Mouse (Mus musculus): ENCODE measurements around the gene Fen1. TPM values are rescaled to one million over a fixed set of nuclear protein-coding genes. Genes with fewer than 3 reads are reported as not detected.
A peak's percentile ranks its signal among the peaks of the same experiment; 100 is the strongest.

Gene Fen1
- total RNA-seq, 2 experiments from 2014 or later: 8.4 to 9.1 TPM

DNA sequence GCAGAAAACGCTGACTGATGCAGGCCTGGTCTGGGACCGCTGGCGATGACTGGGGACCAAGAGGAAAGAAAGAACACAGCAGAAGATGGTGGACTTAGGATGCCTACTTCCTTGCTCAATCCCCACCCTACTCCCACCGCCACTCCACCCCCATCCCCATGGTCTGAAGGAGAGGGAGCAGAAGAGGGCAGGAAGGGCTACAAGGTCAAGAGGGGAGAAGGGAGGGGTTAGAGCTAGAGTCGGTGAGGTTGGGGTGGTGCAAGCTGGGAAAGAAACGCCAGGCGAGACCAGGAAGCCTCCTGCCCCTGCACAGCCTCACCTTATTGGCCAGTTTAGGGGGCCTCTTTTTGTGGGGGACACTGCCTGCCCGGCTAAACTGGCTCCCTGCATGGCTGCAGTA, 12.1 kb upstream of the Fen1 start:
- DNase-seq: no peak

- no peak for DNase-seq
Measured at GRCm38 (mm10) chr19:10213796-10214471, 10.0 kb upstream of the Fen1 start.

DNA sequence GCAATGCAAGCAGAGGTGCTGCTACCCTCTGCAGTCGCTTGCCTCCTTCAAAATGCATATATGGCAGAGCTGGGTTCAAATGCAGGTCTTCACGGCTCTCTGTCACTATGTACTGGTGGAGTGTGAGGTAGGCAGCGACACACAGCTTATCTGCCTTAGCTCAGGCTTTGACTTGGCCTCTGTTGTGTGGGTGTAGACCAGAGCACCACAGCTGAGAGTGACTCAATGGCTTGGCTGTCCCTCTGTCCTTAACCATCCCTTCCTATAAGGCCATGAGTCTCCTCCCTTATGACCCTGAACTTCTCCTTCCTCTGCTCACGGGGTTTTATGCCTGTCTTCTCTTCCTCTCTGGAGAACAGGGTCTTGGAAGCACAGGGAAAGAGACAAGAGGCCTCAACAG, 6.9 kb upstream of the Fen1 start:
- DNase-seq: no peak

DNA sequence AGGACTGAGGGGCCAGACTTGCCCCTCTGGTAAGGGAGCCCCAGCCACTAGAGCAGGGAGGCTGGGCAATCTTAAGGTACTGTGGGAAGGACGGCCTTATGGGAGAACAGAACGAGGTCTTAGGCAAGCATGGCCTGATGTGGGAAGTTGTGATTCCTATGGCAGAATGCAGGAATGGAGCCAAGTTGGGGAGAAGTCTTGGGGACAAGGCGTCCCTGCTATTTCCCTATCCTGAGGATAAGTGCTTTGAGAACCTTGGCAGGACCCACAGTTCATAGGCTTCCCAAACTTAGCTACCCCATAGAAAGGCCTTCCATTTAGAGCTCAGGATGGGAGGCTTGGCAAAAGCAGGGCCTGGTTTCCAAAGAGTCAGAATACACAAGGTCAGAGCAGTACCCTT, 4.9 kb upstream of the Fen1 start:
- no peak for DNase-seq

GRCm38 (mm10) chr19:10205051-10205450, 1.1 kb upstream of the Fen1 start:
- no peak for DNase-seq

DNA sequence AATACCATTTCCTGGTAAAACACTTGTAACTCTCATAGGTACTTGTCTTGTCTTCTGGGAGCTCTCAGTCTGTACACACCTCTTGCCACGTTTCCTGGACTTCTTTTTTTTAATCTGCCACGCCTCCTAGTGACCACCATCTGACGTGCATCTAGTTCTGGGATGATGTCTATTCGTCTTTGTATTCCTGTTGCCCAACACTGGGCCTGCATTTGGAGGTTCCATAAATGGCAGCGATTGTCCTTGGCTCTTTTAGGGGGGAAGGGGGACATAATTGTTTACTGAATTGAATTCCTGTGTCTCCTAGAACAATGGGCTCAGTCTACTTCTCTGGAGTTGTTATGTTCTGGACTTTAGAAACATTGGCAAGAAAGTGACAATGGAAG, 640 bp upstream of the Fen1 start:
- no peak for DNase-seq

DNA sequence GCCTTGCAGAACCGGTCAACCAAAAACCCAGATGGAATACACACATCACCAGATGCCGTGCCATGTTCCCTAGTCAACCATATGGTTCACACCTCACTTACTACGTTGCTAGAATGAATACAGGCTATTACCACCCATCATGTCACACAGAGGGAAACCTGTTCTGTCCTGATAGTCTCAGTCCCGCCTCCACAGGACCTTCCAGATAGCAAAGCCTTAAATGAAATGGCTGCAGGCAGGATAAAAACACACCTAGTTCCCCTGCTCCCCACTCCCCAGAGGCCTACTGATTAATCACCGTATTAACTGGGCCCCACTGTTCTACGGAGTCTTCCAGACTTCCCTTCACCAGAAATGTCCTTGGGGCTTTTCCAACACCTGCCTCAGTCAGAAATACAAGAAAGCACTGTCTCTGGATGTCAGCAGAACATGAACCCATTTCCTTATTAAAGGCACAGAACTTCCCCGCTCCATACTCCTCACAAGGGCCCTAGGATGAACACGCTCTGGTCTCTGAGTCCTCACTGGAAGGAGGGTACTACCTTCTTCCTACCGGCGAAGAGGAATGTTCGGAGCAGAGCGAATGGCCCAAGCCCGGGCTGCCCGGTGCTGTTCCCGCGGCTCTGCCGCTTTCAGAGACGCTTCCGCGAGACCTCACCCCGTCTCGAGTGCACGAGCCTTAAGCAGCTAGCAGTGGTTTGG, 672 bp downstream of the Fen1 start:
- no peak for DNase-seq

DNA sequence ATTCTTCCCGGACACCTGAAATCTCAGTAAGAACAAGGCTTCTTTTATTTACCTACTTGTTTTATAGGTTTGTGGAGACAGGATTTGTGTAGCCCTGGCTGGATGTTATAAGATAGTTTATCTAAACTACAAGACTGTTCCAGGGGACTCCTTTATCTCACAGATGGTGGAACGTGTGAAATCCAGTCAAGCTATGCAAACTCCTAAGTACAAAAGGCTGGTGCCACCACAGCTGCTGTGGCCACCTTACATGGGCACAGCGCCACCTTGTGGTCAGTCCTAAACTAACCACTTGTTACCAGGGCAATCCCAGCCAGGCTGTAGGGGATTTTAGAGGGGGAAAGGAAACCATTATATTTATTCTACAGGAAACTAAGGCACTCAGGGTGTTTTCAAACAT, 5.2 kb downstream of the Fen1 start:
- DNase-seq: peak; percentile 88

DNA sequence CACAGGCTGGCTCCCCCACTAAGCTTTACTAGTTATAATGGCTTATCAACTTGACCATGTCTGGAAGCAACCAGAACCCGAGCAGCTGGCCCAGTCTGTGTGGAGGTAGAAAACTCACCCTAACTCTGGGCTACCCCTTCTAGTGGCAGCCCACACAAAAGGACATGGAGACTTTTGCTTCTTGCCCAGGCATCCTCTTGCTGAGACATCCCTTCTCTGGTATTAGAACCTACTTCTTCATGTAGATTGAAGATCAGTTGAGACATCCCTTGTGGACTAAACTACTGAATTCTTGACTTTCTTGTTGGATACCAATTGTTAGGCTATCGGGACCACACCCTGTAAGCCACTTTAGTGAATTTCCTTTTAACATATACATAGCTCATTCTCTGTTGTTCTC, 5.7 kb downstream of the Fen1 start:
- DNase-seq: no peak

- DNase-seq: no peak
Measured at GRCm38 (mm10) chr19:10197130-10197529, 6.8 kb downstream of the Fen1 start.

- no peak for DNase-seq
Measured at GRCm38 (mm10) chr19:10195252-10195651, 8.7 kb downstream of the Fen1 start.

- DNase-seq: no peak
Measured at GRCm38 (mm10) chr19:10194337-10194736, 9.6 kb downstream of the Fen1 start.

DNA sequence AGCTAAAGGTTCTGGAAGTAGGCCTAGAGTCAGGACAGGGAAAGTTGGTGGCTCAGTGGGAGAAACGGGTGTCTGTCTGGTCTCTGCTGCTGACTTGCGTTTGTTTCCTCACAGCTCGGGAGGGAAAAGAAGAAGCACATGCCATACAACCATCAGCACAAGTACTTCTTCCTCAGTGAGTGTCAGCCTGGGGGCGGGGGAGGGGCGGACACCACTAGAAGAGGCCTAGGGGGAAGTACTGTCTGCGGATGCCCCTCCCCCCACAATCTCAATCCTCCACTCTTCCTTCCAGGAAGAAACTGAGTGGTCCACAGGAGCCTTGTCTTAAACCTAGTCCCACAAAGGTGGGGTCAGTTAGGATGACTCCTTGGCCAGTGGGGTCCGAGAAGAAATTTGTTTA, 12.6 kb downstream of the Fen1 start:
- peak; percentile 41 for DNase-seq

DNA sequence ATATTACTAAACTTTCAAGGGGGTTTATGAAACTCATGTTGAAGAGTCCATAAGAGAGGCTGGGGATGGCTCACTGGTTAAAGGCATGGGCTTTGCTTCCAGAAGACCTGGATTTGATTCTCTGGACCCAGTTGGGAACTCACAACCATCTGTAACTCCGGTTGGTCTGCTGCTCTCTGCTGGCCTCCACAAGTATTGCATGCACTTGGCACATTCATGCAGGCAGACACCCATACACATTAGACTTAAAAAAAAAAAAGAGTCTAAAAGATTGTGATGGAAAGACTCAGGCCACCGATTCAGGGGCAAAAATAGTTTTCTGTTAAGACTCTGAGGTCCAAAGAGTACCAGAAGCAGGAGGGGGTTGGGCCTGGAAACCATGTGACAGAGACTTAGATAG, 13.2 kb downstream of the Fen1 start:
- DNase-seq: peak; percentile 72

DNA sequence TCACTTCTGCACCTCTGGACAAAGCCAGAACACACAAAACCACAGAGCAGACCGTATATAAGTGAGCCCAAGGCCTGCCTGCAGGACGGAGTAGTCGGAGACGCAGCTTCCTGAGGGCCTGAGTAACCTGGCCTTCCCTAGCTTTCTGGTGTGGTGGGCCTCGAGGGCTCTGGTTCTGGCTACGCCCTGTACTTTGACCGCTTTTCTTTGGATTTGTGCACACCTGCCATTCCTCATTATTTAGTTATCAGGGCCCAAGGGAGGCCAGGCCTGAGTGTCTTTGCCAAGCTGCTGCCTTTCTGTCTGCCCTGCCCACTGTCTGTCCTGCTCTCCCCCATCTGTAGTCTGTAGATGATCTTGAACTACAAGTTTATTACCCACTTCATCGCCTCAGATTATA, 14.0 kb downstream of the Fen1 start:
- DNase-seq: no peak

DNA sequence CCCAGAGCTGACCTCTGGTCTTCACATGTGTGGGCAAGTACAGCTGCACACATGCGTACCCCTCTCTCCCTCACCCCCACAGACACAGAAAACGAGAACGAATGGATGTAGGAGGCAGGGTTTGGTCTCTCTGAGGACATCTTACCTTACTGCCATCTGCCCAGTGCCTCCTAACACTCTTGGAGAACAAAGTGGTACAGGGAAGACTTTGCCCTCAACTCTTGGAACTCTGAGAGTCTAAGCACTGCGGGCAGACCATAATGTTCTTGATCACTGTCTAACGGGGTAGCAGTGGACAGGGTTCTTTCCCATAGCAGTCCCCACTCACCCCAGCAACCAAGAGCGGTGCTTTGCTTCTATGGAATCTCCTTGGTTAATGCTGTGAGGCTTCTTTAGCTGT, 14.9 kb downstream of the Fen1 start:
- DNase-seq: no peak

DNA sequence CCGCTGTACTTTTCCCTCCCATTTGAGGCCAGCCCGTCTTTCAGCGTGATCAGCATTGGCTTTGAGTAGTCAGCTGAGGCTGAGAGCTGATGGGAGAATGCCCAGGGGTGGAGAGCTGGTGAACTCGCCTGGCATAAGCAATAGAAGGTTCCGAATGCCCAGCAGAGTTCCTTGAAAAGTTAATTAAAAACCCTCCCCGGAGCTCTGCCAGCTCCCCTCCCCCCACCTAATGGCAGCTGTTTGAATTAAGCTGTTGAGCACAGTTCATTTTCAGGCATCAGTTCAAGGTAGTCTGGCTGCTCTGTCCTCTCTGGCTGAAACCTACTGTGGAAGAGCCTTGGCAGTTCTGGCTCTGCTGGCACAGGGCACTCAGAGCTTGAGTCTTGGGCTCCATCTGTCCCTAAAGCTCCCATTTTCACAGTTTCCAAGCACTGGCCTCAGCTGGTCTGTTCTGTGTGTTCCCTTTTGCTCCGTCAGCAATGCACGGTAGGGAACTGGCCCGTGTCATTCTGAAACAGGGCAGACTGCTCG, 15.6 kb downstream of the Fen1 start:
- DNase-seq: peak; percentile 61

DNA sequence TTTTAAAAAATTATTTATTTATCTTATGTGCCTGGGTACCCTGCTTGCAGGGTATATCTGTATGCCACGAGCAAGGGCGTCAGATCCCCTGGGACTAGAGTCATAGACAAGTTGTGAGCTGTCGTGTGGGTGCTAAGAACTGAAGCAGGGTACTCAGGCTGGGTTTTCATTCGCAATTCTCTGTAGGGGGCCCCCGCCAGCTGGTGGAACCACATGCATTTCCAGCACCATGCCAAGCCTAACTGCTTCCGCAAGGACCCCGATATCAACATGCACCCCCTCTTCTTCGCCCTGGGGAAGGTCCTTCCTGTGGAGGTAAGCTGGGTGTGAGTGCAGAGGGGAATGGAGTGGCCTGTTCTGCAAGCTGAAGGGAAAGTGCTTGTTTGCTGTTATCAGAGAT, 17.4 kb downstream of the Fen1 start:
- no peak for DNase-seq

- no peak for DNase-seq
Measured at GRCm38 (mm10) chr19:10185876-10186275, 18.1 kb downstream of the Fen1 start.

GRCm38 (mm10) chr19:10184096-10184495, 19.9 kb downstream of the Fen1 start:
- no peak for DNase-seq

GRCm38 (mm10) chr19:10183299-10183983, 20.5 kb downstream of the Fen1 start:
- DNase-seq: peak; percentile 64

GRCm38 (mm10) chr19:10182670-10183298, 21.2 kb downstream of the Fen1 start, which contains the start of gene Fads1:
Gene Fads1 (plus strand): TSS chr19:10182888.
- DNase-seq: peak; percentile 89

- DNase-seq: no peak
Measured at GRCm38 (mm10) chr19:10182142-10182541, 21.8 kb downstream of the Fen1 start.
